Mouse (Mus musculus) liver, embryonic 11.5 days (tissue): ENCODE data around the gene L1td1. TPM values are rescaled to one million over a fixed set of nuclear protein-coding genes. Genes with fewer than 3 reads are reported as not detected.
A peak's percentile ranks its signal among the peaks of the same experiment; 100 is the strongest.

ENCODE experiments used
- ATAC-seq: fragments of 200-750 bp; cut with Nextera tagmentation; replicated peaks from 2 replicates; pipeline ENCODE4 v1.8.0; 2017; ENCODE audit warnings: moderate number of reproducible peaks, mild to moderate bottlenecking, moderate TSS enrichment, moderate library complexity; ENCODE audit not compliant: low FRiP score
- DNase-seq: peaks from one replicate; pipeline ENCODE4 v3.0.0-alpha.2; 2017; ENCODE audit warnings: low spot score
- H3K27ac ChIP-seq: fragments of 300-500 bp; sonication (generic); 2 replicates; pipeline ENCODE4 v1.5.1; 2014; ENCODE audit warnings: mild to moderate bottlenecking, low read depth, low read length, control low read depth
- H3K27me3 ChIP-seq: fragments of 300-500 bp; sonication (generic); replicated peaks from 2 replicates; pipeline ENCODE4 v1.6.1; 2014; ENCODE audit warnings: low read length, mixed read lengths; ENCODE audit not compliant: control insufficient read depth, insufficient read depth
- H3K36me3 ChIP-seq: fragments of 300-500 bp; sonication (generic); 2 replicates; pipeline ENCODE4 v1.6.1; 2014; ENCODE audit warnings: mild to moderate bottlenecking, low read length, moderate library complexity, mixed read lengths; ENCODE audit not compliant: control insufficient read depth, insufficient read depth
- H3K4me1 ChIP-seq: fragments of 300-500 bp; sonication (generic); replicated peaks from 2 replicates; pipeline ENCODE4 v1.6.1; 2014; ENCODE audit warnings: low read length, mixed read lengths; ENCODE audit not compliant: control insufficient read depth, insufficient read depth
- H3K4me2 ChIP-seq: fragments of 300-500 bp; sonication (generic); 2 replicates; pipeline ENCODE4 v1.6.1; 2014; ENCODE audit warnings: mild to moderate bottlenecking, control low read depth, moderate library complexity
- H3K4me3 ChIP-seq: fragments of 300-500 bp; sonication (generic); 2 replicates; pipeline ENCODE4 v1.5.1; 2014; ENCODE audit warnings: low read depth, low read length, control low read depth
- H3K9ac ChIP-seq: fragments of 300-500 bp; sonication (generic); 2 replicates; pipeline ENCODE4 v1.6.1; 2014; ENCODE audit warnings: low read depth, low read length, control low read depth
- H3K9me3 ChIP-seq: fragments of 300-500 bp; sonication (generic); 2 replicates; pipeline ENCODE4 v1.6.1; 2016; ENCODE audit warnings: low read length, inconsistent platforms, mixed read lengths; ENCODE audit not compliant: control insufficient read depth
- WGBS: fragments of 180-500 bp; shearing (Covaris S2); extraction: QIAGEN DNeasy Blood & Tissue Kit; methylation state at CpG from one replicate; pipeline ENCODE4 v1.1.7; 2014; 5-methylcytosine and 5-hydroxymethylcytosine counted together
- polyA plus RNA-seq: library from polyadenylated mRNA; unstranded; fragments of >200 nt; fragmentation: Nextera tagmentation; extraction: Ambion mirVana; gene quantifications from 2 replicates; pipeline ENCODE4 v1.2.1, GENCODE M21; 2014

L1td1 gene
- polyA plus RNA-seq, 1 experiment from 2014 or later: 0.05 TPM

DNA sequence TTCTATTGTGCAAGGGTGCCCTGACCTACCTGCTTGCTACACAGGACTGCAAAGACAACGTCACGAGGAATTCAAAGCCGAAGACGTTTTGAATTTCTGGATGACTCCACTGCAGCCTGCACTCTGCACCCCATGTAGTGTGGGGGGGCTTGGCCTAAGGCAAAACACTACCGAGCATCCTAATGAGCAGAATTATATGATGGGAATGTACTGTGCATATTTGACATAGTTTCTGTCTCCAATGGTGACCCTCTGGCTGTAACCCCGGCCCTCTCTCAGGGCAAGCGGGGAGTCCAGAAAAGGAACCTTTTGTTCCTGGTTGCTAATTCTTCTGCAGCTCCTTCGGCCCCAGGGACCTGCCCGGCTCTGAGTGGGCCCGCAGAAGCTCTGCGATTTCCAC lies 29.6 kb downstream of the L1td1 start:
- no peak for ATAC-seq

DNA sequence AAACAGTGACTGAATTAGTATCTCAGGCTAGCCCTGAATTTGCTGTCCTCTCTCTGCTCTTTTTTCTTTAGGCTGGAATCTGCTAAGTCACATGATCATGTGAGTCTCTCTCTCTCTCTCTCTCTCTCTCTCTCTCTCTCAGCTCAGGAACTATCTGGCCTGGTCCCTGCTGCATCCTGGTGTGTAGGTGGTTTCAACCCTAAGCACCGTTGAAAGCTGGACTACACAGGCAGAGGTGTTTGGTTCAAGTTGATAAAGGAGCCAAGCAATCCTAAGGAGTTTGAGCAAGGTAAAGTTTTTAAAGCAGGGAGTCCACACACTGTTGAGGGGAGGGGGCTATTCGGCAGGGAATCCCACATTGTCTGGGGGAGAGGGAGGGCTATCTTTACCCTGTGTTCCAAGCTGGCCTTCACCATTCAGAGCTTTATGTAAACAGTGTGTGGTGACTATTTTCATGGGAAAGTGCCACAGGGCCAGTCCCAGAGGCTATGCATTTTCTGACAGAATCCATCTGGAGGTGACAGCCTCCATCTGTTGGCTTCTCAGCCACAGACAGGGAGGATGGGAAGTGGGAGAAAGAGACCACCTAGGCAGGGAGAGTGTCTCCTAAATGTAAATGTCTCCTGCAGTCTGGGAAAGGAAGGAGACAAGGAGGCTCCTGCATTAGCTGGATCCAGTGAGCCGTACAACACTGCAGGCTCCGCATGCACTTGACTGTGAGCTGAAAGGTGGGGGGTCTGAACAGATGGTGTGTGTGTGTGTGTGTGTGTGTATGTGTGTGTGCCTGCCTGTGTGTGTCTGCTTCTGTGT lies 31.7 kb downstream of the L1td1 start:
- Histone ChIP-seq H3K27ac (peak overlapping the region; percentile 23; the same call in 1 of the 2 replicates), H3K4me1 (no peaks in the 10 kb centered on the region), H3K36me3 (no peaks in the 10 kb centered on the region), H3K4me2 (no peak overlapping the region), H3K4me3 (no peak overlapping the region), H3K9ac (no peak overlapping the region), H3K27me3 (no peaks in the 10 kb centered on the region), H3K9me3 (no peaks in the 10 kb centered on the region)
- WGBS: 54% methylated on average over 4 of the region's 4 CpGs
- no peak for DNase-seq
- ATAC-seq: 0 out of 2 replicates have a peak, but pooled peaks have one; percentile 31

More for the DNA sequence above, 29.6 kb downstream of the L1td1 start:
- Histone ChIP-seq H3K36me3 (no peaks in the 10 kb centered on the region), H3K9ac (no peak overlapping the region), H3K27ac (no peak overlapping the region), H3K4me1 (no peaks in the 10 kb centered on the region), H3K9me3 (no peaks in the 10 kb centered on the region), H3K4me3 (no peak overlapping the region), H3K4me2 (no peak overlapping the region), H3K27me3 (no peaks in the 10 kb centered on the region)
- 71% methylated on average over 11 of the region's 11 CpGs for WGBS
- DNase-seq: no peak

DNA sequence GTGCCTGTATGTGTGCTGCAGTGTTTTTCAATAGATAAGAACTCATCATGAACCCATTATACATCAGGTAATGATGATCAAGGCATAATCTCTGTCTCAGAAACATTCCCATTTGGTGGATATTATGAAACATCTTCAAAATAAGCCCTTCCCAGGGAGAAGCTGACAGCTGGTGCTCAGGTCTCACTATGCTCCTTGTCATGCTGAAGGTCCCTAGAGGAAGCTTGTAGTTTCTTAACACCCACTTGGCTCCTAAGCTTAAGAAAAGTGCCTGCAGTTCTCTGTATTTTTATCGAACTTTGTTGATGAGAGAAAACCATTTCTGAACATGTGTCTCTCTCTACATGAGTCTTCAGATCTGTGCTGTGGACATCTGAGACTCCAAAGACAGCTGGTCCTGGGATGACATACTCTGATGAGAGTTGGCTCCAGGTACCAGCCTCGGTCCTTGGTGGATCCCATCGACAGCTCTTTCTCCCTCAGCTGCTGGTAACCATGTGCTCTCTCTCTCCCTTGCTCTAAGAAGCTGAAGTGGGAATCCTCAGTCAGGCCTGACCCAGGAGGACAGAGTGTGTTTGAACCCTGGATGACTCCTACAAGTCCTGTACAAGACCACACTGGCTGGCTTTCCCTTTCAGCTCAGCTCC lies 32.5 kb downstream of the L1td1 start:
- Histone ChIP-seq H3K4me1 (no peaks in the 10 kb centered on the region), H3K4me3 (no peak overlapping the region), H3K9me3 (no peaks in the 10 kb centered on the region), H3K9ac (no peak overlapping the region), H3K36me3 (no peaks in the 10 kb centered on the region), H3K27me3 (no peaks in the 10 kb centered on the region), H3K4me2 (no peak overlapping the region), H3K27ac (no peak overlapping the region)
- ATAC-seq: no peak
- WGBS: 75% methylated on average over 3 of the region's 3 CpGs
- no peak for DNase-seq

DNA sequence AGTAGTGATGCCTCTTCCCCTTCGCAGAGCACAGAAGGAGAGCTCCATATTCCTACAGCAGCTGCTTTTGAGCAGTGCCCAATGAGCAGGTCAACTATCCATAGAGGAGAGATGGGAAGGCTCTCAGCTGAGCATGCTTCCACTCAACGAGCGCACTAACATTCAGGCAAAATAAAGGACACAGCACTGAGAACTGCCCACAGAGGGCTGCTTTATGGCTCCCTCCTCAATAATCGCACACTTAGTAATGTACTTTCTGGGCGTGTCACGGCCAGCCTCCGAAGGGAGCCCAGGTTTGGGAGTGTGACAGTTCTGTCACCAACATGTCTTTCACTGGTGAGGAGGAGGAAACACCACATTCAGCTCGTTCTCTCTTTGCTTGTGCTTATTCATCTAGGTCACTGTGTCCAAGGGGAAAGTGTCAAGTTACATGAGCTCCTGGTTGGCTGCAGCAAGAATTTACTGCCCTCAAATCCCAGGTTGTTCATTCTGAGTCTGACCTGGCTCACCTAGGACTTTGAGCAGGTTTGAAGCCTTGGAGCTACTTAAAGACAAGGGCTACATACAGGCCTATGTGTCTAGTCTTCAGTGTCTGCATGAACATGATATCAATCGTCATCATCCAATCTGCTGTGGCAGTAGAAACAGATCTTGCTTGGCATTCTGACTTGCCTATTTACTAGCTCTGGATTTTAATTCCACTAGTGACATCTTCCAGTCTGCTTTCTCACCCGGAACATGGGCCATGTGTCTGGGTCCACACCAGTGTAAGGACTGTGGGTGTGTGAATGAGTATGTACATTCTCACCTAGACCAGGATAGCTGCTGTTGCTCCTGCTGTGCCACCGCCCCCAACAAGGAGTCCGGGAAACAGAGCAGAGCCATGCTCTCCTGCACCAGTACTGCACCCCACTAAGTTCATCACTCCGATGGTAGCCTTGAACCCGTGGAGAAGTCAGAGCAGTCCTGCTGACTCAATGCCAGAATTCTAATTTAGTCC lies 40.9 kb downstream of the L1td1 start:
- Histone ChIP-seq H3K4me1 (no peaks in the 10 kb centered on the region), H3K36me3 (no peaks in the 10 kb centered on the region), H3K9me3 (no peaks in the 10 kb centered on the region), H3K9ac (no peak overlapping the region), H3K27ac (no peak overlapping the region), H3K27me3 (no peaks in the 10 kb centered on the region), H3K4me3 (no peak overlapping the region), H3K4me2 (no peak overlapping the region)
- 70% methylated on average over 14 of the region's 14 CpGs for WGBS
- DNase-seq (no peak), ATAC-seq (no peak)

DNA sequence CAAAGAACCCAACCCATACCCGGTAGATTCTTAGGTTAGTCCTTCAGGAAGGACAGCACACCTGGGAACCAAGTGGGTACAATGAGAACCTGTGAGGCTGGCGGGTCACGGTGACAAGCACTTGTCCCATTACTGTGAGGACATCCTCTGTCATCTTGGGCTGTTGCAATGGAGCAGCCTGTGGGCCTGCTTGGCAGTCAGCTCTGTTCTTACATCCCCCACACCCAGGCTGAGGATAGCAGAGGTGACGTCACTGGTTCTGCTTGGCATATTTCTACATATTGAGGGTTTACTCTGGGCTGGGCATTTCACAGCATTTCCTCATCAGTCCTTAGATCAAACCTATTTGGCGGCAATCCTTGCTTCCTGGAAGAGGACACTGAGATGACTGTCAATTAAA lies 47.3 kb downstream of the L1td1 start:
- ATAC-seq (no peak), DNase-seq (no peak)
- Histone ChIP-seq H3K27ac (no peak overlapping the region), H3K4me2 (no peak overlapping the region), H3K36me3 (no peaks in the 10 kb centered on the region), H3K4me1 (no peaks in the 10 kb centered on the region), H3K9ac (no peak overlapping the region), H3K9me3 (no peaks in the 10 kb centered on the region), H3K4me3 (no peak overlapping the region), H3K27me3 (peaks cover 4% of the 10 kb centered on the region)
- WGBS: 81% methylated on average over 5 of the region's 5 CpGs

DNA sequence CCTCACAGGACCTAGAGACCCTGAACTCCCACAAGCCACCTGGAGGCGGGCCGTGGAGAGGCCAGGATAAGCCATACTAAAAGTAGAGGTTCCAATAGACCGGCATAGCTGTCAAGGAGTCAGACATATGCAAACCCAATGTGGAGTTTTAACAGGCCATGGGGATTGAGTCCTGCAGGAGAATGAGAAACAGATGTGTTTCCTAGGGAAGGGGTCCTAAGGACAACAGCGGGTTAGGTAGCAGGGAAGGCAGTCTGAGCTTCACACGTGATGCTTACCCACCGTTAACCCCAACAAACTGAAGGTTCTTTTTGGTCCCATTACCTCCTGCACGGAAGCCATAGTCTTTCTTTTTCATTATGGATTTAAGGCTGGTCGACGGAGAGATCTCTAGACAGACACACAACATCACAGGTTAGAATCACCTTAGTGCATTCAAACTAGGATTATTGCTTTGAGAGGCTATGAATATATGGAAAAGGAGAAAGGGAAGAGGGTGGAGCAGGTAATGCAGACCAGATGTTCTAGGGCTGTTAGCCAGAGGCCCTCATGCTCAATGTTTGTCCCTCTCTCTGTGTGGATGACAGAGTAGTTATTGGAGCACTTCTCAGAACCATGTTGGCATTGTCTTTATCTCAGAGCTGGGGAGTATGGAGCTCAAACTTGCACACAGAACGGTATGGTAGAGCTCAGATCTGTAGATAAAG lies 50.3 kb downstream of the L1td1 start:
- Histone ChIP-seq H3K27ac (no peak overlapping the region), H3K36me3 (no peaks in the 10 kb centered on the region), H3K9me3 (no peaks in the 10 kb centered on the region), H3K9ac (no peak overlapping the region), H3K4me3 (no peak overlapping the region), H3K4me1 (no peaks in the 10 kb centered on the region), H3K4me2 (no peak overlapping the region), H3K27me3 (peaks cover 9% of the 10 kb centered on the region)
- no peak for DNase-seq
- 82% methylated on average over 10 of the region's 10 CpGs for WGBS
- no peak for ATAC-seq

DNA sequence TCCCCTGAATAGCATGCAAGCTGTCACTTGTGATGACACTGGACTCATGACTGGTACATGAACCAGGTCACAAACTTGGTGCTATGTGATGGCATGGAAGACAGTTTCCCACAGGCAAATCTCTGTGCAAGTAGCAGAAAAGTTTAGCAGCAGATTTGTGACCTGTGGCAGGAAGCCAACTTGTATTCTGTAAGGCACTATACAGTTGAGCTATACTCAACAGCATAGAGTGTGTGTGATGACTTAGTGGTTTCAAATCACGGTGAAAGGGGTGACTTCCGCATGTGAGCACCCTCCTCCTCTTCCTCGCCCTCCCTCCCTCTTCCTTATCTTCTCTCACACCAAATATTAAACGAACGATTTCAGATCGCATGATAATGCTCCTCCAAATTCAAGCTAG lies 50.9 kb downstream of the L1td1 start:
- Histone ChIP-seq H3K9ac (no peak overlapping the region), H3K4me1 (no peaks in the 10 kb centered on the region), H3K27me3 (peaks cover 9% of the 10 kb centered on the region), H3K4me2 (no peak overlapping the region), H3K4me3 (no peak overlapping the region), H3K27ac (no peak overlapping the region), H3K36me3 (no peaks in the 10 kb centered on the region), H3K9me3 (no peaks in the 10 kb centered on the region)
- ATAC-seq: no peak
- DNase-seq: no peak
- 77% methylated on average over 6 of the region's 6 CpGs for WGBS

DNA sequence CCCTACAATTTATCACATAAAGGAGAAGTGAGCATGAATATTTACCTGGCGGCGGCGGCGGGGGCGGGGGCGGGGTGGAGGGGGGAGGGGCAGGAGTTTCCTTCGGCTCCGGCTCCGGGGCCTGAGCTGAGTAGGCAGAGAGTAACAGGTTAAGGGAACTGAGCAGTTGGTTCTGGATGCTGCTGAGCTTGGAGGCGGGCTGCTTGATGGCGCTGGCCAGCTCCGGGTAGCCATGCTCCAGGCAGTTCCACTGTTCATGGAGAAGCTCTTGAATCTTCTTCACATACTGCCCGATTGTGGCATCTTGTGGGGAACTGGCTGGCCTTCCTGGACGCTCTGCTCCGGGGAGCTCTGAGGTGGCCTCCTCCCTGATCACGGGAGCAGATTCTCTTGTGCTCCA lies 51.7 kb downstream of the L1td1 start:
- 0 out of 2 replicates have a peak overlapping the region, but pooled peaks have one; percentile 17 for H3K4me2 ChIP-seq
- no peaks in the 10 kb centered on the region for H3K4me1 ChIP-seq
- H3K4me3 ChIP-seq: no peak overlapping the region
- H3K27ac ChIP-seq: no peak overlapping the region
- DNase-seq: no peak
- ATAC-seq: no peak
- H3K9ac ChIP-seq: no peak overlapping the region
- H3K27me3 ChIP-seq: peaks cover 9% of the 10 kb centered on the region
- no peaks in the 10 kb centered on the region for H3K36me3 ChIP-seq
- 11% methylated on average over 16 of the region's 16 CpGs for WGBS
- H3K9me3 ChIP-seq: no peaks in the 10 kb centered on the region
